Mouse (Mus musculus) liver, adult (tissue): ENCODE results near the gene Med9.

Source experiments
- GATA4 ChIP-seq: IDR thresholded peaks from 2 replicates; pipeline ENCODE4 v1.6.1; 2014; ENCODE audit warnings: mild to moderate bottlenecking, low read length; ENCODE audit not compliant: insufficient replicate concordance

Med9 gene

GRCm38 (mm10) chr11:59947752-59948400 lies at the start of gene Med9:
Med9 (plus strand) TSS chr11:59948206.
- TF ChIP-seq GATA4: no peak

DNA sequence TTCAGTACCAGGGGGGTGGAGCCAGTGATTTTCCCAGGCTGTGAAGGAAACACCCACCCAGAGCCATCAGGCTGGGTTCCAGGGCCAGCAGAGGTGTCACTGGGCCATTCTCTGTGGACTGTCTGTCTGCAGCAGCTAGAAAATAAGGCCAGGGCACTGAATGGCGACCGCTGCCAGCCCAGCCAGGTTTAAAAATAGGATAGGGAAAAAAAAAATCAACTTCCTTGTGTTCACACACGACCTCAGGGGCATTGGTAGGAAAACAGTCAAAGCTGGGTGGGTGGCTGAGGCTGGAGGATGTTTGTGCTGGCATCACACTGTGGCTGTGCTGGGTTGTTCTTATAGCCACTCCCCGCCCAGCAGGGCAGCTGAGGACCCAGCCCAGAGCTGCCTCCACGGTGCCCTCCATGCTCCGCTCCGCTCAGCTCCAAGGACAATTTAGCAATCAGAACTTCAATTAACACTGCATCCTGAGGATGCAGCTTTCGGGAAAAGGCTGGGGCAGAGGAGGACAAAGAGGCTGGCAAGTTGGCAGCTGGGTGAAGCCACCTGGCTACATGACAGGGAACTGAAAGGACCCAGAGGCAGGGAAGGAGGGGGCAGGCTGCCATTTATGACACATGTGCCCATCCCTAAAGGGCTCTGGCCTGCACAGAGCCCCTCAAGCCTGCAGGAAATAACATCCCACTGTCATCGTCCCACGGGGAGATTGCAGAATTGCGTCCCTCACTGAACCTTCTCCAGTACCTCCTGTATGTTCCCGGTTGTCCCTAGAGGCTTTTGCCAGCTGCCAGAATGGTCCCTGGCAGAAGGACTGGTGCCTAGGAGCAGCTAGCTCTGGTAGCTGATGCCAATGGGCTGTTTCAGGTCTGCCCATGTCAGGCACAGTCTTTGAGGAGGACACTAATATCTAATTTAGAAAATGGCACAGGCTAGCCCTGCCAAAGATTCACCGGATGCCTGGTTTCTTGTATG lies 48.0 kb upstream of the Med9 start:
- TF ChIP-seq GATA4: no peak

- TF ChIP-seq GATA4: no peak
Observed at GRCm38 (mm10) chr11:59900995-59901394, 47.0 kb upstream of the Med9 start.

GRCm38 (mm10) chr11:59902045-59902726 lies 45.8 kb upstream of the Med9 start:
- TF ChIP-seq GATA4: no peak

DNA sequence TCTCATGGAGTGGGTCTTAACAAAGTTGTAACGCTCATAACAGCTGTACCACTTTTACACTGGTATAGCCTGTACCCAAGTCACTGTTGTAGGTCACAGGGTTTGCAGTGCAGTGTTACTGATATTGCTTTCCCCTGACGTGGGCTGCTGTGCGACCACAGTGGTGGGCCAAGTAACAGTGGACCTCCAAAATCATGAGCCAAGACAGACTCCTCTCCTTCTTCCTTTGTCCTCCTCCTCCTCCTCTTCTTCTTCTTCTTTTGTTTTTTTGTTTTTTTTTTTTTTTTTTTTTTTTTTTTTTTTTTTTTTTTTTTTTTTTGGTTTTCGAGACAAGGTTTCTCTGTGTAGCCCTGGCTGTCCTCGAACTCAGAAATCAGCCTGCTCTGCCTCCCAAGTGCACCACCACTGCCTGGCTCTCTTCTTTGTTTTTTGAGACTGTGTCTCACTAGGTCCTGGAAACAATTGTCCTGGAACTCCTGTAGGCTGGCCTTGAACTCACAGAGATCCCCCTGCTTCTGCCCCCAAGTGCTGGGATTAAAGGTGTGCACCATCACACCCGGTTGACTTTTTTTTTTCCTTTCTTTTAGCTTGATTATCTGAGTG lies 41.4 kb upstream of the Med9 start:
- no peak for TF ChIP-seq GATA4

GRCm38 (mm10) chr11:59908446-59908845 lies 39.6 kb upstream of the Med9 start:
- no peak for TF ChIP-seq GATA4

- no peak for TF ChIP-seq GATA4
Observed at GRCm38 (mm10) chr11:59910586-59910985, 37.4 kb upstream of the Med9 start.

GRCm38 (mm10) chr11:59911523-59911922 lies 36.5 kb upstream of the Med9 start:
- TF ChIP-seq GATA4: no peak

DNA sequence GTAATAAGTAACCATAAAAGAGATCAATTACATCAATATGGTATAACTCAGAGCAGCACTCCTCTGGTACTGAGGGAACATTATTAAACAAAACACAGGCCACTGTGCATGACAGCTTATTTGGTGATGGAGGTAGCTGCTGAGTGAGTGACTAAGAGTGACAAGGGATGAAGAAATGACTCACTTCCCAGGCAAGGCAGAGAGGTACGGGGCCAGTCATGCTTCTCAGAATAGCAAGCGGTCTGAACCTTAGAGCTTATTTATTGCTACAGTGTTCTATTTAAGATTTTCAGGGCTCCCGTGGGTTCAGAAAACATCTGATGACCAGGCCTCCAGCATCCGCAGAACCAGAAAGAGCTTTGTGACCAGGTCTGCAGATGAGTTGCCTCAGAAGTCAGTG lies 34.3 kb upstream of the Med9 start:
- TF ChIP-seq GATA4: no peak

DNA sequence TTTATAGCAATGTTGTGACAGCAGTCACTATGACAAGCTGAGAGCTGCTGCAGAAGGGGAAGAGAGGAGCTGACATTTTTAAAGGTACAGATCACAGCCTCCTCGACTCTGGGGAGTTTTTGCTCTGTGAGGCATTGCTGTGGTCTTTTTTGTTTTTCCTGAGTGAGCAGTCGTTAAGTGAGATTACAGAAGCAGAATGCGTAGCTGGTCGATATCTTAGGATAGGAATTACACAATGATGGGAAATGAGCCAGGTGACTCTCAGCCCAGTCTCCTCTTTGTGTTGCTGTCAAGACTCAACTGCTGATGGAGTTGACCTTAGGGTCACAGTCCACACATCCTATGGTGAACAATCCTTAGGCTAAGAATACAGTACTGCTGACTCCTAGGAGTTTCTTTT lies 30.0 kb upstream of the Med9 start:
- TF ChIP-seq GATA4: peak; percentile 82

- peak; percentile 70; the same call in 1 of the 2 replicates for TF ChIP-seq GATA4
Observed at GRCm38 (mm10) chr11:59919401-59919800, 28.6 kb upstream of the Med9 start.

DNA sequence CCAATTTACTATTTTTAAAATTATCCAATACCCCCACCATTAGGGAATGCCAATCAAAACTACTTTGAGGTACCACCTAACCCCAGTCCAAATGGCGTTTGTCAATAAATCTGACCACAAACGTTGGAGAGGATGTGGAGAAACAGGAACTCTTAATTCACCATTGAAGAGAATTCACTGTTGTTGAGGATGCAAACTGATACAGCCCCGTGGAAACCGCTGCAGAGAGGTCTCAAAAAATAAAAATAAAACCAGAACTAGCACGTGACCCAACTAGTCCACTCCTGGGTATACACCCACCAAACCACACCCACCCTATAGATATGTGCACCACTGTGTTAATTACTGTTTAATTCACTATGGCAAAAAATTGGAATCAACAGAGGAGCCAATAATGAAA lies 27.7 kb upstream of the Med9 start:
- TF ChIP-seq GATA4: no peak

DNA sequence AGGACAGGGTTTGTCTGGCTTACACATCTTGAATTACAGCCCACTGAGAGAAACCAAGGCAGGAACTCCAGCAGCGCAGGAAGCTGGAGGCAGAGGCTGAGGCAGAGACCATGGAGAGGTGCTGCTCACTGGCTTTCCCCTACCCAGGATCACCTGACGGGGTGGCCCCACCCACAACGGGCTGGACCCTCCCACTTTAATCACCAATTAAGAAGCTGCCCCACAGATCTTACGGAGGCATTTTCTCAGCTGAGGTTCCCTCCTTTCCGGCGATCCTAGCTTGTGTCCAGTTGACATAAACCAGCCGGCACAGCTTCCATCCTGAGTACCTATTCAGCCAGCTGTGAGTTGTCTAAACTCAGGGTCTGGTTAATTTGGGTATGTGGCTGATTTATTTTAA lies 26.7 kb upstream of the Med9 start:
- no peak for TF ChIP-seq GATA4

GRCm38 (mm10) chr11:59930031-59930430 lies 18.0 kb upstream of the Med9 start:
- no peak for TF ChIP-seq GATA4

DNA sequence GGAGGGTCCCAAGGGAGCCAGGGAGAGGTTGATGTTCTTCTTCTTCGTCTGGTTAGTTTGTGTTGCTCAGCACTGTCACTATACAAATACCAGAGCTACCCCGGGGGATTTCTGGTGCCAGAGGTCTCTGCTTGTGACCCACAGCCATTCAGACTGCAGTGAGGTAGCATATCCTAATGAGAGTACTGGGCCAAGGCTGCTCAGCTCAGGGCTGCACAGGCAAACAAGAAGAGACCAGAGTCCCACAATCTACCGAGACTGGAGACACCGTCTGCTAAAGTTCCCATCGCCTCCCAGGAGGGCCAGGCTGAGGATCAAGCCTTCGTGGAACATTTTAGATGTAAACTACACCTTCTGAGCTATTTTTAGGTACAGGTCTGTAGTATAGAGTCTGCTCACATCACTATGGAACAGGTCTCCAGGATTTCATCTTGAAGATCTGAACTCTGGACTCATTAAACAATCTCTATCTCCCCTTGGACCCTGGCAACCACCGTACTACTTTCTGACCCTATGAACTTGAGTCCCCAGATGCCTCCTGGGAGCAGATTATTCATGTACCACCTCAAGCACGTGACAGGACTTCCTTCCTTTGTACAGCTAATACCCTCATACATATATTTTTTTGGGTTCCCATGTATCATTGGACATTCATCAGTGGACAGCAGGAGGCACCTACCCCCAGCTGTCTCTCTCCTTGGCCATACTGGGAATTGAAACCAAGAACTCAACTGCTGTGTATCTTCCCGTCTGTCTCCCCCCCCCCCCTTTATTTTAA lies 15.3 kb upstream of the Med9 start:
- TF ChIP-seq GATA4: no peak

DNA sequence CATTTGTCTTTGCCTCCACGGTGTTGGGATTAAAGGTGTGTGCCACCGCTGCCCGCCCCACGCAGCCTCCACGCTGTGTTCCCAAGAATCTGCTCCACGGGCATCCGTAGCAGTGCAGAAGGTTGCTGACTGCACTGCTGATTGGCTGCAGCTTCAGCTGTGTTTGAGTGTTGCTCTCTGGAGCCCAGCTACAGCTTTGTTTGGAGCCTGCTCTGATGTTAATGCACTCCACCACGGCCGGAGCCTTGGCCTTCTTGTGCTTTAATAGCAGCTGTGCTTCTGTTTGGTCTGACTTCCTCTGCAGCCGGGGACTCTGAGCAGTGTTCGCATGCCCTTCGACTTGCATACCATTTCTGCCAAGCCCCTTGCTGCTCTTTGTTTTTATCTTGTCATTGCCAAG lies 14.1 kb upstream of the Med9 start:
- no peak for TF ChIP-seq GATA4
